Mouse (Mus musculus) forebrain, embryonic 10.5 days (tissue): ENCODE data around the gene Wdr54. TPM values are rescaled to one million over a fixed set of nuclear protein-coding genes. Genes with fewer than 3 reads are reported as not detected.

Experiments used
- DNase-seq: peaks from one replicate; pipeline ENCODE4 v3.0.0-alpha.2; 2017; ENCODE audit warnings: low spot score; ENCODE audit errors: extremely low spot score
- H3K27ac ChIP-seq: fragments of 300-500 bp; sonication (generic); 2 replicates; pipeline ENCODE4 v1.5.1; 2016; ENCODE audit warnings: mild to moderate bottlenecking
- H3K27me3 ChIP-seq: fragments of 300-500 bp; sonication (generic); 2 replicates; pipeline ENCODE4 v1.6.1; 2016; ENCODE audit warnings: mild to moderate bottlenecking; ENCODE audit not compliant: poor library complexity, severe bottlenecking
- H3K36me3 ChIP-seq: fragments of 300-500 bp; sonication (generic); replicated peaks from 2 replicates; pipeline ENCODE4 v1.6.1; 2016; ENCODE audit warnings: mild to moderate bottlenecking, moderate library complexity
- H3K4me1 ChIP-seq: fragments of 300-500 bp; sonication (generic); 2 replicates; pipeline ENCODE4 v1.6.1; 2016
- H3K4me3 ChIP-seq: fragments of 300-500 bp; sonication (generic); 2 replicates; pipeline ENCODE4 v1.5.1; 2016; ENCODE audit warnings: mild to moderate bottlenecking, moderate library complexity
- H3K9me3 ChIP-seq: fragments of 300-500 bp; sonication (generic); 2 replicates; pipeline ENCODE4 v1.6.1; 2016; ENCODE audit warnings: mild to moderate bottlenecking, moderate library complexity
- WGBS: fragments of 180-500 bp; shearing (Covaris S2); methylation state at CpG from one replicate; pipeline ENCODE4 v1.1.7; 2016; 5-methylcytosine and 5-hydroxymethylcytosine counted together
- polyA plus RNA-seq: library from polyadenylated mRNA; unstranded; fragments of >200 nt; fragmentation: Nextera tagmentation; extraction: Ambion mirVana; gene quantifications from 2 replicates; pipeline ENCODE4 v1.2.1, GENCODE M21; 2016

The Wdr54 gene
- polyA plus RNA-seq, 1 experiment from 2014 or later = 13.9 TPM

GRCm38 (mm10) chr6:83119734-83120051, 36.5 kb downstream of the Wdr54 start:
- no peaks in the 10 kb centered on the region for H3K9me3 ChIP-seq
- H3K27ac ChIP-seq = peak overlapping the region; percentile 98
- 84% methylated on average over 7 of the region's 7 CpGs for WGBS
- no peaks in the 10 kb centered on the region for H3K27me3 ChIP-seq
- H3K4me1 ChIP-seq = peaks cover 83% of the 10 kb centered on the region
- H3K36me3 ChIP-seq = peaks cover 46% of the 10 kb centered on the region
- DNase-seq = no peak
- H3K4me3 ChIP-seq = peak overlapping the region; percentile 77

GRCm38 (mm10) chr6:83118825-83119733, 37.1 kb downstream of the Wdr54 start:
- Histone ChIP-seq H3K27ac (peak overlapping the region; percentile 98), H3K9me3 (no peaks in the 10 kb centered on the region), H3K27me3 (no peaks in the 10 kb centered on the region), H3K36me3 (peaks cover 46% of the 10 kb centered on the region), H3K4me1 (peaks cover 83% of the 10 kb centered on the region), H3K4me3 (peak overlapping the region; percentile 77)
- WGBS = 88% methylated on average over 14 of the region's 14 CpGs
- no peak for DNase-seq

- Histone ChIP-seq H3K9me3 (no peaks in the 10 kb centered on the region), H3K27ac (no peak overlapping the region), H3K36me3 (peaks cover 42% of the 10 kb centered on the region), H3K4me3 (no peak overlapping the region), H3K27me3 (no peaks in the 10 kb centered on the region), H3K4me1 (peaks cover 78% of the 10 kb centered on the region)
- DNase-seq = no peak
- 89% methylated on average over 11 of the region's 11 CpGs for WGBS
Measured at GRCm38 (mm10) chr6:83118369-83118768, 37.8 kb downstream of the Wdr54 start.

GRCm38 (mm10) chr6:83117616-83118015, 38.6 kb downstream of the Wdr54 start:
- peak overlapping the region; percentile 91 for H3K4me3 ChIP-seq
- no peaks in the 10 kb centered on the region for H3K27me3 ChIP-seq
- no peak for DNase-seq
- H3K4me1 ChIP-seq = peaks cover 70% of the 10 kb centered on the region
- H3K27ac ChIP-seq = peak overlapping the region; percentile 8; the same call in 1 of the 2 replicates
- no peaks in the 10 kb centered on the region for H3K9me3 ChIP-seq
- WGBS = 93% methylated on average over 13 of the region's 13 CpGs
- peaks cover 37% of the 10 kb centered on the region for H3K36me3 ChIP-seq

GRCm38 (mm10) chr6:83117165-83117438, 39.1 kb downstream of the Wdr54 start:
- no peak overlapping the region for H3K27ac ChIP-seq
- H3K36me3 ChIP-seq = peaks cover 37% of the 10 kb centered on the region
- no peaks in the 10 kb centered on the region for H3K9me3 ChIP-seq
- no peak for DNase-seq
- H3K4me1 ChIP-seq = peaks cover 65% of the 10 kb centered on the region
- peak overlapping the region; percentile 91 for H3K4me3 ChIP-seq
- H3K27me3 ChIP-seq = no peaks in the 10 kb centered on the region
- 89% methylated on average over 4 of the region's 4 CpGs for WGBS

- H3K36me3 ChIP-seq = peaks cover 37% of the 10 kb centered on the region
- DNase-seq = no peak
- no peaks in the 10 kb centered on the region for H3K9me3 ChIP-seq
- H3K27ac ChIP-seq = peak overlapping the region; percentile 91
- WGBS = 86% methylated on average over 11 of the region's 11 CpGs
- H3K4me1 ChIP-seq = peaks cover 60% of the 10 kb centered on the region
- H3K27me3 ChIP-seq = no peaks in the 10 kb centered on the region
- peak overlapping the region; percentile 91 for H3K4me3 ChIP-seq
Measured at GRCm38 (mm10) chr6:83116373-83117164, 39.6 kb downstream of the Wdr54 start.

GRCm38 (mm10) chr6:83115682-83116372, 40.4 kb downstream of the Wdr54 start:
- H3K4me1 ChIP-seq = peaks cover 60% of the 10 kb centered on the region
- WGBS = 3% methylated on average over 48 of the region's 48 CpGs
- no peak for DNase-seq
- peak overlapping the region; percentile 91 for H3K4me3 ChIP-seq
- peaks cover 42% of the 10 kb centered on the region for H3K36me3 ChIP-seq
- H3K27ac ChIP-seq = peak overlapping the region; percentile 91
- no peaks in the 10 kb centered on the region for H3K27me3 ChIP-seq
- no peaks in the 10 kb centered on the region for H3K9me3 ChIP-seq

GRCm38 (mm10) chr6:83115011-83115671, 41.1 kb downstream of the Wdr54 start, which contains the start of gene Mogs:
Mogs (plus strand) TSS chr6:83115496.
- Histone ChIP-seq H3K4me1 (peaks cover 56% of the 10 kb centered on the region), H3K4me3 (peak within 1 kb of the TSS; percentile 91), H3K9me3 (no peaks in the 10 kb centered on the region), H3K27ac (peak within 1 kb of the TSS; percentile 91), H3K36me3 (peaks cover 49% of the 10 kb centered on the region), H3K27me3 (no peaks in the 10 kb centered on the region)
- 2% methylated on average over 57 of the region's 58 CpGs for WGBS
- DNase-seq = peak; percentile 93

- Histone ChIP-seq H3K36me3 (peaks cover 19% of the 10 kb centered on the region), H3K9me3 (no peaks in the 10 kb centered on the region), H3K27ac (no peak overlapping the region), H3K4me3 (no peak overlapping the region), H3K4me1 (peaks cover 52% of the 10 kb centered on the region), H3K27me3 (no peaks in the 10 kb centered on the region)
- no peak for DNase-seq
- WGBS = 95% methylated on average over 4 of the region's 4 CpGs
Measured at GRCm38 (mm10) chr6:83111510-83112136, 44.6 kb downstream of the Wdr54 start.

- Histone ChIP-seq H3K27ac (peak within 1 kb of the TSS; percentile 94), H3K36me3 (peaks cover 22% of the 10 kb centered on the region), H3K4me3 (peak within 1 kb of the TSS; percentile 94), H3K9me3 (no peaks in the 10 kb centered on the region), H3K27me3 (no peaks in the 10 kb centered on the region; the same call in 1 of the 2 replicates), H3K4me1 (peaks cover 30% of the 10 kb centered on the region)
- peak; percentile 84 for DNase-seq
- under 1% methylated on average over 76 of the region's 76 CpGs for WGBS
Measured at GRCm38 (mm10) chr6:83108762-83109668, 47.2 kb downstream of the Wdr54 start, which contains the start of gene Mrpl53. Mrpl53 (plus strand) TSS chr6:83109040.
